Mouse (Mus musculus): ENCODE data around the gene Tmem52.

DNA sequence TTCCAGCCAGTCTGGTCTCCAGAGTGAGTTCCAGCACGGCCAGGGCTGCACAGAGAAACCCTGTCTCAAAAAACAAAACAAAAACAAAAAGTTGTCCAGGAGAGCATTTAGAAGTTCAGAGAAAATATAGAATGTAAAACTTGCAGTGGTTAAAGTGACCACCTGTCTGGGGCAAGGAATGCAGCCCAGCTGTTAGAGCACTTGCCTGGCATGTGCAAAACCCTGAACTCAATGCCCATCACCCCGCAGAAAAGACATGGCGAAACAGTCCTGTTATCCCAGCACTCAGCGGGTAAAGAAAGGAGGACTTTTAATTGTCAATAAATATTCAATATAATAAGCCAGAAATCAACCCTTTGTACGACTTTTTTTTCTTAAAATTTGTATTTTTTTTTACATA, 10.3 kb upstream of the Tmem52 start:
- no peak for TF ChIP-seq POLR2A (IDR thresholded peaks at IDR 0.05; ENCODE audit: low read depth, low read length)
- no peak for TF ChIP-seq CTCF (IDR thresholded peaks at IDR 0.05; ENCODE audit: borderline replicate concordance, insufficient read depth, low read length)
